Mouse (Mus musculus): ENCODE data around the gene Slc8a2. TPM values are rescaled to one million over a fixed set of nuclear protein-coding genes. Genes with fewer than 3 reads are reported as not detected.

Gene Slc8a2
- polyA plus RNA-seq, 1 experiment: 0.02 TPM

DNA sequence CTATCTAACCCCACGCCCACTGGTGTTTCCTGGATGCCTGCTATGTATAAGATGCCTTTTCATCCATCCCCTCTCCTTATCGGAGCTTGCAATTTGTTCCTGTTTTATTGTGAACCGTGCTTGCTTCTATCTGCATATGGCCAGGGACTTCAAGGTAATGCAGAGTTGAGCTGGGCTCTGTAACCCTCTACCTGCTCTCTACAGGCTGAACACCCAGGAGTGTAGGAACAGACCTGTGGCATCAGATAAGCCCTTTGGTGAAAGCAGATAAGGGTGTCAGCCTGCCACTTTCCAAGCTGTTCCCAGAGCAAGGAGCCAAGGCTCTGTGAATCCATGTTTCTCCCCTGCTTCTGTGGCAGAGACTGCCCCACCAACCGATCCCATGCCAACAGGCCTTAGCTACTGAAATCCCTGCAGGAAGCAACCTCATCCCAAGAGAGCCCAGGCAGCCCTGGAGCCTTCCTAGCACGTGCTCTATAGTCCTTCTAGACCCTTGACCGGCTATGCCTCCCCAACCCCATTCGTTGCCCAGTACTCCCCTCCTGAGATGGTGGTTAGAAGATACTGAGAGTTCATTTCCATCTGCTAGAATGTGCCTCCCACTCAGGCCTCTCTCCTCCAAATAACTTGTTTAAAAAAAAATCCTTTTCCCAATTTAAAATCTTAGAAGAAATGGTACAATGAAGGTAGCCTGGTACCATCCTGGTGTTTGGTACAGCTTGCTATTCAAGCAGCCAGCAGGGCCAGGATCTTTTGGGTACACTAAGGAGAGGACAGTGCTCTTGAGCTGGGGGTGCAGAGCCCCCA lies 18.1 kb upstream of the Slc8a2 start:
- no peak for TF ChIP-seq FOSL1 (IDR thresholded peaks at IDR 0.05; ENCODE audit: insufficient read depth, low read length, poor library complexity, severe bottlenecking)
- TF ChIP-seq USF1 (IDR thresholded peaks at IDR 0.05; ENCODE audit: low read depth): no peak
- TF ChIP-seq MAX (IDR thresholded peaks at IDR 0.05): no peak
- TF ChIP-seq MYOD1 (IDR thresholded peaks at IDR 0.05; ENCODE audit: control insufficient read depth, insufficient read length, low read depth): no peak
- no peak for TF ChIP-seq CEBPB (IDR thresholded peaks at IDR 0.05; ENCODE audit: low read depth)
- no peak for TF ChIP-seq MYOG (IDR thresholded peaks at IDR 0.05; ENCODE audit: control insufficient read depth, extremely low read depth, insufficient read length)
- no peak for TF ChIP-seq CTCF (IDR thresholded peaks at IDR 0.05; ENCODE audit: control insufficient read depth, insufficient read depth, insufficient read length)
- Histone ChIP-seq H3ac (ENCODE audit: control insufficient read depth, insufficient read length, low read depth) (no peak overlapping the region), H3K79me2 (ENCODE audit: control insufficient read depth, insufficient read depth) (peaks cover 2% of the 10 kb centered on the region), H3K27me3 (ENCODE audit: control insufficient read depth, insufficient read depth, insufficient read length) (no peaks in the 10 kb centered on the region), H3K79me3 (ENCODE audit: low read depth) (peaks cover 2% of the 10 kb centered on the region), H3K36me3 (ENCODE audit: control insufficient read depth, insufficient read depth) (peaks cover 18% of the 10 kb centered on the region), H3K4me3 (ENCODE audit: insufficient read depth, poor library complexity, severe bottlenecking) (no peak overlapping the region)

DNA sequence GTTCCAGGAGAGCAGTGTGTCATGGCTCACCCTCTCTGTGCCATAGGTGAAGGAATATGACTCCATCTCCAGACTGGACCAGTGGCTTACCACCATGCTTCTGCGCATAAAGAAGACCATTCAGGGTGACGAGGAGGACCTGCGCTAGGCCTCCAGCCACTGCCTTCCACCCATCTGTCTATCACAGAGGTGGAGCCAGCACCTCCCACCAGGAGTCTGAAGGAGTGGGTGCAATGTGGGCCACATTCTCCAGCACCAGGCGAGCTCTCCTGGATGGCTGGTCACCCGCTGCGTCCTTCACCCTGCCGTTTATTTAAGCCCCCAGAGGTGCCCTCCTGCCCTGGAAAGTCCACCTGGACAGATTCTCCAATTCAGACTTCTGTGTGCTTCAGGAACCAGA lies 13.2 kb upstream of the Slc8a2 start:
- TF ChIP-seq FOSL1 (IDR thresholded peaks at IDR 0.05; ENCODE audit: insufficient read depth, low read length, poor library complexity, severe bottlenecking) (no peak), MYOD1 (IDR thresholded peaks at IDR 0.05; ENCODE audit: control insufficient read depth, insufficient read length, low read depth) (no peak)
- no peaks in the 10 kb centered on the region for H3K79me2 ChIP-seq (ENCODE audit: control insufficient read depth, insufficient read depth)
- H3K36me3 ChIP-seq (ENCODE audit: control insufficient read depth, insufficient read depth): peaks cover 5% of the 10 kb centered on the region
- H3K27me3 ChIP-seq (ENCODE audit: control insufficient read depth, insufficient read depth, insufficient read length): no peaks in the 10 kb centered on the region
- H3ac ChIP-seq (ENCODE audit: control insufficient read depth, insufficient read length, low read depth): no peak overlapping the region
- no peak overlapping the region for H3K4me3 ChIP-seq (ENCODE audit: insufficient read depth, poor library complexity, severe bottlenecking)
- no peaks in the 10 kb centered on the region for H3K79me3 ChIP-seq (ENCODE audit: low read depth)

DNA sequence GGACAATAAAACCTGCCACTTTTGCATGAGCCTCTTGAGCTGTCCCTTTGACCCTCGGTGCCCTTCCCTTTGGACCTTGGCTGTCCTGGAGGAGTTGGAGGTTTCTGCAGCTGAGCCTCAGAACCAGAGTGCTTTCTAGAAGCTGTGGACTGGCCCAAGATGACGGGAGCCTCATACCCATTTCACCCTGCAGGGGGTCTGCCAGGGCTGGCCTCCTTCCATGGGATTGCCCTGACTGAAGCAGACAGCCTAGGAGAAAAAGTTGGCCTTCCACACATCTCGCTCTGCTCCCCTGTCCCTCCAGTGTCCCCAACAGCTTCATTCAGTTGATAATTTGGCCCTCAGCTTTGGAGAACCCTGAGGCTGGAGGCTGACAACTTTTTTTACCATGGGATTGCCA lies 12.5 kb upstream of the Slc8a2 start:
- Histone ChIP-seq H3K36me3 (ENCODE audit: control insufficient read depth, insufficient read depth) (peaks cover 5% of the 10 kb centered on the region), H3K79me3 (ENCODE audit: low read depth) (no peaks in the 10 kb centered on the region), H3K4me3 (ENCODE audit: insufficient read depth, poor library complexity, severe bottlenecking) (no peak overlapping the region), H3ac (ENCODE audit: control insufficient read depth, insufficient read length, low read depth) (no peak overlapping the region), H3K79me2 (ENCODE audit: control insufficient read depth, insufficient read depth) (no peaks in the 10 kb centered on the region), H3K27me3 (ENCODE audit: control insufficient read depth, insufficient read depth, insufficient read length) (no peaks in the 10 kb centered on the region)
- TF ChIP-seq MYOG (IDR thresholded peaks at IDR 0.05; ENCODE audit: control insufficient read depth, extremely low read depth, insufficient read length) (no peak), MAX (IDR thresholded peaks at IDR 0.05) (no peak), USF1 (IDR thresholded peaks at IDR 0.05; ENCODE audit: low read depth) (no peak), FOSL1 (IDR thresholded peaks at IDR 0.05; ENCODE audit: insufficient read depth, low read length, poor library complexity, severe bottlenecking) (no peak)

DNA sequence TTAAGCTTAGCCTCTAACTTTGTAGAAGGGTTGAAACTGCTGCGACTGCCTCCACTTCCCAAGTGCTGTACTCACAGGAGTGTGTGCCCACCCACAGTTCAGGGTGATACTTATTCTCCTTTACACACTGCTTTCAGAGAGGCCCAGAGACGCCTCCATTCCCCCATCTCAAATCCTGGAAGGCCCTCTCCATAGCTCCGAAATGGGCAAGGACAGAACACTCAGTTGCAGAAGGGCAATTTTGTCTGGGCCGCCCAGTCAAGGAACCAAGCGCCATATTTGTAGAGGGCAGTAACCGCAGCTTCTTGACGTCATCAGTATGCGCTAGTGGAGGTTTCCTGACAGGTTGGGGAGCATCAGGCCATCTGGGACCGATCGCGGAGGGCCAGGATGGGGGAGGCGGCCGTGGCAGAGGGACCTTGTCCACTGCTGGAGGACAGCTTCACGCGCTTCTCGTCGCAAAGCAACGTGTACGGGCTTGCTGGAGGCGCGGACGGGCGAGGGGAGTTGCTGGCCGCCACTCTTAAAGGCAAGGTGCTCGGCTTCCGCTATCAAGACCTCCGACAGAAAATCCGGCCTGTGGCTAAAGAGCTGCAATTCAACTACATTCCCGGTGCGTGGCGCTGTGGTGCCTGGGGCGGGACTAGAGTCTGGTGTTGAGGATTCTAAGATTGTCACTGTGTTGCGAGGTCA lies 9.9 kb upstream of the Slc8a2 start, which contains the start of gene Kptn:
Gene Kptn, plus strand, starts transcription at position 327 of the 693 bp plus-strand sequence.
- TF ChIP-seq CTCF (IDR thresholded peaks at IDR 0.05; ENCODE audit: control insufficient read depth, insufficient read depth, insufficient read length) (peak; percentile 74), MYOD1 (IDR thresholded peaks at IDR 0.05; ENCODE audit: control insufficient read depth, insufficient read length, low read depth) (no peak), MAX (IDR thresholded peaks at IDR 0.05) (no peak)
- H3K27me3 ChIP-seq (ENCODE audit: control insufficient read depth, insufficient read depth, insufficient read length): no peaks in the 10 kb centered on the region
- peak within 1 kb of the TSS; percentile 82 for H3ac ChIP-seq (ENCODE audit: control insufficient read depth, insufficient read length, low read depth)
- peaks cover 5% of the 10 kb centered on the region for H3K36me3 ChIP-seq (ENCODE audit: control insufficient read depth, insufficient read depth)
- no peaks in the 10 kb centered on the region for H3K79me3 ChIP-seq (ENCODE audit: low read depth)
- no peaks in the 10 kb centered on the region for H3K79me2 ChIP-seq (ENCODE audit: control insufficient read depth, insufficient read depth)
- peak within 1 kb of the TSS; percentile 44 for H3K4me3 ChIP-seq (ENCODE audit: insufficient read depth, poor library complexity, severe bottlenecking)

DNA sequence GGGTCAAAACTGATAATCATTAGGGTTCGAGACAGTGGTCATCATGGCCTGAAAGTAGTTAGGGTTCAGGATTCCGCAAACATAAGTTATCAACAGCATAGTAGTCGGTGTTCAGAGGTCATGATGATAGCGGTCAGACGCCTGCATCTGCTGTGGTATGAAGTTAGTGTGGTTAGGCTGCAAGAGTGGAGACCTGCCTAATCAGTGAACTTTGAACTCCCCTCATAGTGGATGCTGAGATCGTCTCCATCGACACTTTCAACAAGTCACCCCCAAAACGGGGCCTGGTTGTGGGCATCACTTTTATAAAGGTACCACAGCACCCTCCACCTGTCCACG lies 9.4 kb upstream of the Slc8a2 start:
- Histone ChIP-seq H3K79me2 (ENCODE audit: control insufficient read depth, insufficient read depth) (no peaks in the 10 kb centered on the region), H3ac (ENCODE audit: control insufficient read depth, insufficient read length, low read depth) (peak overlapping the region; percentile 43), H3K27me3 (ENCODE audit: control insufficient read depth, insufficient read depth, insufficient read length) (no peaks in the 10 kb centered on the region), H3K79me3 (ENCODE audit: low read depth) (no peaks in the 10 kb centered on the region), H3K4me3 (ENCODE audit: insufficient read depth, poor library complexity, severe bottlenecking) (peak overlapping the region; percentile 44), H3K36me3 (ENCODE audit: control insufficient read depth, insufficient read depth) (peaks cover 5% of the 10 kb centered on the region)
- TF ChIP-seq MYOD1 (IDR thresholded peaks at IDR 0.05; ENCODE audit: control insufficient read depth, insufficient read length, low read depth): no peak
- TF ChIP-seq MAX (IDR thresholded peaks at IDR 0.05): no peak
- TF ChIP-seq MYOG (IDR thresholded peaks at IDR 0.05; ENCODE audit: control insufficient read depth, extremely low read depth, insufficient read length): no peak
- no peak for TF ChIP-seq FOSL1 (IDR thresholded peaks at IDR 0.05; ENCODE audit: insufficient read depth, low read length, poor library complexity, severe bottlenecking)
- no peak for TF ChIP-seq USF1 (IDR thresholded peaks at IDR 0.05; ENCODE audit: low read depth)
- no peak for TF ChIP-seq CTCF (IDR thresholded peaks at IDR 0.05; ENCODE audit: control insufficient read depth, insufficient read depth, insufficient read length)
- TF ChIP-seq CEBPB (IDR thresholded peaks at IDR 0.05; ENCODE audit: low read depth): no peak

DNA sequence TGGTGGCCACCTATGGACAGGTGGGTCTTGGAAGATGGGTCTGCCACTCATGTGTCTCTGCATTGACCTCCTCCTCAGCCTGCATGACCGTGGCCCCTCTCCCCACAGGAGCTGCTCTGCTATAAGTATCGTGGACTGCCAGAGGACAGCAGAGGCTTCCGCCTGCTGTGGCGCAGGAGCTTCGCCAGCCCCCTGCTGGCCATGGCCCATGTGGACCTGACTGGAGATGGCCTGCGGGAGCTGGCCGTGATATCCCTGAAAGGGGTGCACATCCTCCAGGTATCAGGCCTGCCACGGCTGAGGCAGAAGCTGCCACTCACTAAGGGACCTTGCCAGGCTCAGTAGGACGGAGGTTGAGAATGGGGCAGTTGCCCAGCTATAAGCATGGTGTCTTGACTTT lies 3.8 kb upstream of the Slc8a2 start:
- Histone ChIP-seq H3K79me2 (ENCODE audit: control insufficient read depth, insufficient read depth) (no peaks in the 10 kb centered on the region), H3K4me3 (ENCODE audit: insufficient read depth, poor library complexity, severe bottlenecking) (no peak overlapping the region), H3K36me3 (ENCODE audit: control insufficient read depth, insufficient read depth) (no peaks in the 10 kb centered on the region), H3K27me3 (ENCODE audit: control insufficient read depth, insufficient read depth, insufficient read length) (peaks cover 7% of the 10 kb centered on the region), H3K79me3 (ENCODE audit: low read depth) (no peaks in the 10 kb centered on the region), H3ac (ENCODE audit: control insufficient read depth, insufficient read length, low read depth) (no peak overlapping the region)
- TF ChIP-seq MYOD1 (IDR thresholded peaks at IDR 0.05; ENCODE audit: control insufficient read depth, insufficient read length, low read depth): no peak

All from C2C12 (cell line).